Mouse (Mus musculus) C2C12 (cell line): ENCODE measurements around the gene Ift20.

Experiments
- CTCF ChIP-seq: IDR thresholded peaks from one replicate; pipeline ENCODE4 v1.5.1; 2011; ENCODE audit not compliant: control insufficient read depth, insufficient read depth, insufficient read length
- MAX ChIP-seq: IDR thresholded peaks from one replicate; pipeline ENCODE4 v1.6.1; 2011; ENCODE audit warnings: mild to moderate bottlenecking, control low read depth

DNA sequence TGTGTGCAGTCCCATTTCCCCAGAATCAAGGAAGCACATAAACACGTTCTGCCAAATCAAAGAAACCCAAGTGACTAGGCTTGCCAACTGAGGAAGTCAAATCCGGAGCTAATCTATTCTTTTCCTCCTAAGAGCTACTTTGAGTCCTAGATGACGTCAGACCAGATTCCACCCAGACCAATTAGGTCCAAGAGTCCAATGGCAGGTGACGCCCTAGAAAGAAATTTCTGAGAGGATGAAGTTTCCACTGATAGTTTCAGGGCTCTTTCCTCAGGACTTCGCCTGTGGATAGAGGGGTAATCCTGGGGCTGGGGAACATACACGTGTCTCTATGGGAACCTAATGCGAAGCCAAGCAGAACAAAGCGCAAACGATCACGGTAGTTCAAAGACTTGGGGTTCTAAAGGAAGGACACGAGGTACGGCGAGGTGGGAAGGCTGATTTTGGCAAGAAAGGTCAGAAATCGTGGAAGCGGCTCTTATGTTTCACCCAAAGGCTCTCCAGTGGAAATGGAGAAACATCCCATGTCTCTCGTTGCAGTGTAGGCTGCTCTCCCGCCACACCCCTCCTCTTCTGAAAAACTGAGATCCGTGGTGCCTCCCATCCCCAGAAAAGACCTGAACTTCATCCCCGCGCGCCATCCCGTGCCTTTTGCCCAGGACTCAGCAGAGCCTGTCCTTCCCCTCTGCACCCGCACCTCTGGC is 633 bp upstream of the Ift20 start:
- TF ChIP-seq CTCF (no peak), MAX (no peak)
